Comparison of ENCODE assay signal across 15 mouse cellular contexts in genomic region chr15:77291471-77291870, GRCm38 (mm10). TPM values are rescaled to one million over a fixed set of nuclear protein-coding genes. Genes with fewer than 3 reads are reported as not detected.
DNase-seq lines count a peak whose midpoint lies in the region; ATAC-seq and TF ChIP-seq lines count a peak whose summit lies in the region.
"Had no signal": no experiment of that assay in that cellular context is flagged by ENCODE, and none has a peak within 500 bp of the region (broad histone marks: within the 10 kb centered on the region; RNA-seq: fewer than 3 reads in every experiment).

No protein-coding gene starts in this region.

- H3K27me3 ChIP-seq in hindbrain, embryonic 12.5 days, result no peaks in the 10 kb centered on the region
- H3K27me3 ChIP-seq in hindbrain, embryonic 16.5 days (replicated peaks; ENCODE audit: control insufficient read depth, insufficient read depth, low read length), result no peaks in the 10 kb centered on the region
- H3K27me3 ChIP-seq in neural tube, embryonic 13.5 days, result no peaks in the 10 kb centered on the region
- H3K27me3 ChIP-seq in stomach, postnatal 0 days (ENCODE audit: control insufficient read depth, insufficient read depth, low read length), result no peaks in the 10 kb centered on the region
- H3K27me3 ChIP-seq: neural tube, embryonic 15.5 days had no signal

- 50% methylated on average over 7 of the region's 7 CpGs for WGBS in hindbrain, embryonic 12.5 days
- WGBS in hindbrain, embryonic 16.5 days, result 61% methylated on average over 7 of the region's 7 CpGs
- WGBS in neural tube, embryonic 13.5 days, result 59% methylated on average over 7 of the region's 7 CpGs
- 41% methylated on average over 7 of the region's 7 CpGs for WGBS in stomach, postnatal 0 days

- ATAC-seq in hindbrain, embryonic 12.5 days (ENCODE audit: low FRiP score), result no peak
- ATAC-seq in hindbrain, embryonic 16.5 days, result no peak
- ATAC-seq in neural tube, embryonic 13.5 days (ENCODE audit: low read depth), result no peak
- no peak for ATAC-seq in stomach, postnatal 0 days (ENCODE audit: low FRiP score, low TSS enrichment)
- ATAC-seq: intestine, embryonic 16.5 days; midbrain, embryonic 16.5 days had no signal

- DNase-seq in cerebellum, adult 18-20 months, result peak; percentile 16 to 19
- DNase-seq in cerebellum, adult 11-12 months, result no peak
- DNase-seq in neural tube, embryonic 10.5 days (ENCODE audit: extremely low spot score, low spot score), result no peak
- no peak for DNase-seq in thymus, postnatal 4 days
- DNase-seq in stomach, postnatal 0 days (ENCODE audit: low spot score), result no peak
- DNase-seq: heart, adult 18-20 months; lung, adult 18-20 months; retina, postnatal 1 day; thymus, postnatal 25 days had no signal

- H3K4me1 ChIP-seq in hindbrain, embryonic 12.5 days, result peaks cover 15% of the 10 kb centered on the region
- no peaks in the 10 kb centered on the region; the same call in none of the 2 replicates for H3K4me1 ChIP-seq in hindbrain, embryonic 16.5 days (ENCODE audit: control insufficient read depth, insufficient read depth, low read depth, low read length)
- H3K4me1 ChIP-seq in neural tube, embryonic 13.5 days (replicated peaks), result peaks cover 19% of the 10 kb centered on the region
- H3K4me1 ChIP-seq in stomach, postnatal 0 days (replicated peaks; ENCODE audit: control insufficient read depth, insufficient read depth), result no peaks in the 10 kb centered on the region

- 0 out of 2 replicates have a peak overlapping the region, but pooled peaks have one; percentile 23 for H3K27ac ChIP-seq in hindbrain, embryonic 12.5 days
- no peak overlapping the region for H3K27ac ChIP-seq in hindbrain, embryonic 16.5 days (ENCODE audit: low read depth, low read length)
- peak overlapping the region; percentile 9; the same call in 1 of the 2 replicates for H3K27ac ChIP-seq in neural tube, embryonic 13.5 days (replicated peaks)
- H3K27ac ChIP-seq in stomach, postnatal 0 days (replicated peaks), result no peak overlapping the region
- H3K27ac ChIP-seq: neural tube, embryonic 15.5 days had no signal

- TF ChIP-seq EP300 in stomach, postnatal 0 days (optimal IDR thresholded peaks at IDR 0.05), result no peak

- H3K4me3 ChIP-seq in hindbrain, embryonic 12.5 days, result no peak overlapping the region
- H3K4me3 ChIP-seq in hindbrain, embryonic 16.5 days (ENCODE audit: low read length), result no peak overlapping the region
- no peak overlapping the region for H3K4me3 ChIP-seq in neural tube, embryonic 13.5 days
- no peak overlapping the region for H3K4me3 ChIP-seq in stomach, postnatal 0 days (ENCODE audit: low read depth, low read length)
- H3K4me3 ChIP-seq: neural tube, embryonic 15.5 days had no signal

- H3K4me2 ChIP-seq in hindbrain, embryonic 12.5 days (replicated peaks), result no peak overlapping the region
- H3K4me2 ChIP-seq in hindbrain, embryonic 16.5 days (ENCODE audit: low read length), result no peak overlapping the region
- no peak overlapping the region for H3K4me2 ChIP-seq in neural tube, embryonic 13.5 days
- H3K4me2 ChIP-seq in stomach, postnatal 0 days (replicated peaks; ENCODE audit: low read depth), result no peak overlapping the region
- H3K4me2 ChIP-seq: neural tube, embryonic 15.5 days had no signal

- TF ChIP-seq CTCF in stomach, postnatal 0 days (IDR thresholded peaks at IDR 0.05; ENCODE audit: low read depth), result no peak

- no peak overlapping the region for H3K9ac ChIP-seq in hindbrain, embryonic 12.5 days
- no peak overlapping the region for H3K9ac ChIP-seq in hindbrain, embryonic 16.5 days (ENCODE audit: low read depth, low read length)
- no peak overlapping the region for H3K9ac ChIP-seq in neural tube, embryonic 13.5 days
- no peak overlapping the region for H3K9ac ChIP-seq in stomach, postnatal 0 days (ENCODE audit: low read length)
- H3K9ac ChIP-seq: neural tube, embryonic 15.5 days had no signal

- no peaks in the 10 kb centered on the region for H3K36me3 ChIP-seq in hindbrain, embryonic 12.5 days
- no peaks in the 10 kb centered on the region for H3K36me3 ChIP-seq in hindbrain, embryonic 16.5 days (ENCODE audit: control insufficient read depth, insufficient read depth, low read length)
- H3K36me3 ChIP-seq in neural tube, embryonic 13.5 days, result no peaks in the 10 kb centered on the region
- H3K36me3 ChIP-seq in stomach, postnatal 0 days (ENCODE audit: control insufficient read depth, insufficient read depth, low read length), result no peaks in the 10 kb centered on the region
- H3K36me3 ChIP-seq: neural tube, embryonic 15.5 days had no signal

- no peaks in the 10 kb centered on the region for H3K9me3 ChIP-seq in hindbrain, embryonic 12.5 days (replicated peaks)
- H3K9me3 ChIP-seq in hindbrain, embryonic 16.5 days (ENCODE audit: control insufficient read depth, low read length), result no peaks in the 10 kb centered on the region
- H3K9me3 ChIP-seq in neural tube, embryonic 13.5 days, result no peaks in the 10 kb centered on the region
- no peaks in the 10 kb centered on the region for H3K9me3 ChIP-seq in stomach, postnatal 0 days (ENCODE audit: control insufficient read depth, low read length)
- H3K9me3 ChIP-seq: neural tube, embryonic 15.5 days had no signal

RNA-seq across cellular contexts. Expression of gene Rbfox2, which starts 15.3 kb away (rescaled TPM):
- 156 and 166 TPM in 2 replicates for polyA plus RNA-seq in hindbrain, embryonic 12.5 days (2016; fragmentation: Nextera tagmentation; extraction: Ambion mirVana)
- 122 and 140 TPM in 2 replicates for polyA plus RNA-seq in hindbrain, embryonic 16.5 days (2015; fragmentation: Nextera tagmentation; extraction: Ambion mirVana)
- 136 and 156 TPM in 2 replicates for polyA plus RNA-seq in neural tube, embryonic 13.5 days (2015; fragmentation: Nextera tagmentation; extraction: Ambion mirVana)
- polyA plus RNA-seq in stomach, postnatal 0 days (2015; fragmentation: Nextera tagmentation; extraction: Ambion mirVana), result 23.2 and 24.4 TPM in 2 replicates

Comparison
In these comparisons a context has a peak if more than half of its experiments do, and no peak if none do; other contexts are left out.
1. DNase-seq: peak in cerebellum, adult 18-20 months (2 of 2); none in cerebellum, adult 11-12 months (single experiment), neural tube, embryonic 10.5 days (single experiment), thymus, postnatal 4 days (single experiment) and stomach, postnatal 0 days (single experiment).
2. H3K27ac ChIP-seq: peak in hindbrain, embryonic 12.5 days (single experiment) and neural tube, embryonic 13.5 days (single experiment); none in hindbrain, embryonic 16.5 days (single experiment) and stomach, postnatal 0 days (single experiment).